ENCODE assay signal across 13 mouse cellular contexts in genomic region chr2:52377706-52378447, GRCm38 (mm10). TPM values are rescaled to one million over a fixed set of nuclear protein-coding genes. Genes with fewer than 3 reads are reported as not detected.
A peak's percentile ranks its signal among the peaks of the same experiment; 100 is the strongest.
DNase-seq lines count a peak whose midpoint lies in the region; ATAC-seq and TF ChIP-seq lines count a peak whose summit lies in the region.
"Had no signal": no experiment of that assay in that cellular context is flagged by ENCODE, and none has a peak within 500 bp of the region (broad histone marks: within the 10 kb centered on the region; RNA-seq: fewer than 3 reads in every experiment).

No protein-coding gene starts in this region.

- WGBS in heart, embryonic 14.5 days: 51% methylated on average over 13 of the region's 13 CpGs
- WGBS in midbrain, postnatal 0 days: 49% methylated on average over 13 of the region's 13 CpGs
- WGBS in midbrain, embryonic 15.5 days: 58% methylated on average over 13 of the region's 13 CpGs
- 55% methylated on average over 13 of the region's 13 CpGs for WGBS in embryonic facial prominence, embryonic 15.5 days
- WGBS in macrophage (ENCODE audit: missing documents): 78% methylated on average over 13 of the region's 13 CpGs

- no peaks in the 10 kb centered on the region for H3K9me3 ChIP-seq in heart, embryonic 14.5 days (ENCODE audit: control insufficient read depth, low read length)
- no peaks in the 10 kb centered on the region for H3K9me3 ChIP-seq in midbrain, postnatal 0 days (ENCODE audit: low read length)
- no peaks in the 10 kb centered on the region for H3K9me3 ChIP-seq in midbrain, embryonic 15.5 days
- no peaks in the 10 kb centered on the region for H3K9me3 ChIP-seq in embryonic facial prominence, embryonic 15.5 days (replicated peaks)
- H3K9me3 ChIP-seq: limb, embryonic 13.5 days; midbrain, embryonic 10.5 days had no signal

- no peaks in the 10 kb centered on the region for H3K27me3 ChIP-seq in heart, embryonic 14.5 days (ENCODE audit: control insufficient read depth, insufficient read depth, low read length)
- H3K27me3 ChIP-seq in midbrain, postnatal 0 days (ENCODE audit: insufficient read depth, low read length): no peaks in the 10 kb centered on the region
- H3K27me3 ChIP-seq in midbrain, embryonic 15.5 days (replicated peaks): no peaks in the 10 kb centered on the region
- no peaks in the 10 kb centered on the region for H3K27me3 ChIP-seq in embryonic facial prominence, embryonic 15.5 days
- H3K27me3 ChIP-seq: limb, embryonic 13.5 days had no signal

- no peak for TF ChIP-seq CTCF in midbrain, postnatal 0 days (IDR thresholded peaks at IDR 0.05)

- H3K79me2 ChIP-seq in macrophage (ENCODE audit: inconsistent target): no peaks in the 10 kb centered on the region

- no peak overlapping the region for H3K4me3 ChIP-seq in heart, embryonic 14.5 days (ENCODE audit: control insufficient read depth in 1 of 2, insufficient read depth in 1 of 2, low read depth in 1 of 2, low read length in 2 of 2)
- H3K4me3 ChIP-seq in midbrain, postnatal 0 days (ENCODE audit: low read depth, low read length): no peak overlapping the region
- H3K4me3 ChIP-seq in midbrain, embryonic 15.5 days: no peak overlapping the region
- 0 out of 2 replicates have a peak overlapping the region, but pooled peaks have one; percentile 12 for H3K4me3 ChIP-seq in embryonic facial prominence, embryonic 15.5 days (replicated peaks)
- H3K4me3 ChIP-seq in macrophage (ENCODE audit: inconsistent target): 0 out of 2 replicates have a peak overlapping the region, but pooled peaks have one; percentile 1
- H3K4me3 ChIP-seq: limb, embryonic 13.5 days; midbrain, embryonic 10.5 days had no signal

- H3K27ac ChIP-seq in heart, embryonic 14.5 days (replicated peaks in 1 of 2; ENCODE audit: control insufficient read depth in 1 of 2, insufficient read depth in 1 of 2, low read depth in 2 of 2, low read length in 2 of 2): no peak overlapping the region
- no peak overlapping the region for H3K27ac ChIP-seq in midbrain, postnatal 0 days (ENCODE audit: low read depth, low read length)
- H3K27ac ChIP-seq in midbrain, embryonic 15.5 days: no peak overlapping the region
- H3K27ac ChIP-seq in embryonic facial prominence, embryonic 15.5 days (replicated peaks): no peak overlapping the region
- H3K27ac ChIP-seq in macrophage: no peak overlapping the region
- H3K27ac ChIP-seq: limb, embryonic 13.5 days; midbrain, embryonic 10.5 days had no signal

- peak overlapping the region; percentile 34; the same call in 1 of the 2 replicates for H3K4me2 ChIP-seq in heart, embryonic 14.5 days (ENCODE audit: low read length)
- 0 out of 2 replicates have a peak overlapping the region, but pooled peaks have one; percentile 4 for H3K4me2 ChIP-seq in midbrain, postnatal 0 days (ENCODE audit: low read depth, low read length, poor library complexity, severe bottlenecking)
- H3K4me2 ChIP-seq in midbrain, embryonic 15.5 days: no peak overlapping the region
- 0 out of 2 replicates have a peak overlapping the region, but pooled peaks have one; percentile 8 for H3K4me2 ChIP-seq in embryonic facial prominence, embryonic 15.5 days (replicated peaks)
- H3K4me2 ChIP-seq: limb, embryonic 13.5 days had no signal

- intact Hi-C loops in heart, postnatal 36 days (cut with DNase I): no loop called here

- no peaks in the 10 kb centered on the region for H3K36me3 ChIP-seq in heart, embryonic 14.5 days (ENCODE audit: control insufficient read depth, insufficient read depth, low read length)
- no peaks in the 10 kb centered on the region for H3K36me3 ChIP-seq in midbrain, postnatal 0 days (ENCODE audit: insufficient read depth, low read length)
- H3K36me3 ChIP-seq in midbrain, embryonic 15.5 days (replicated peaks): no peaks in the 10 kb centered on the region
- no peaks in the 10 kb centered on the region for H3K36me3 ChIP-seq in embryonic facial prominence, embryonic 15.5 days
- H3K36me3 ChIP-seq in macrophage (ENCODE audit: inconsistent target): no peaks in the 10 kb centered on the region
- H3K36me3 ChIP-seq: limb, embryonic 13.5 days; midbrain, embryonic 10.5 days had no signal

- H3K9ac ChIP-seq in heart, embryonic 14.5 days (ENCODE audit: low read length): no peak overlapping the region
- no peak overlapping the region for H3K9ac ChIP-seq in midbrain, postnatal 0 days (replicated peaks; ENCODE audit: low read length, poor library complexity, severe bottlenecking)
- no peak overlapping the region for H3K9ac ChIP-seq in midbrain, embryonic 15.5 days
- H3K9ac ChIP-seq in embryonic facial prominence, embryonic 15.5 days: no peak overlapping the region
- H3K9ac ChIP-seq: limb, embryonic 13.5 days had no signal

- no peak for DNase-seq in heart, postnatal 36 days
- DNase-seq in midbrain, postnatal 0 days (ENCODE audit: low spot score): no peak
- no peak for DNase-seq in right cerebral cortex, adult 2 months (ENCODE audit: low spot score in 2 of 2)
- DNase-seq: cerebellum, postnatal 10 days; gastrocnemius, postnatal 14 days; kidney, postnatal 25 days had no signal

- no peak for ATAC-seq in heart, embryonic 14.5 days (ENCODE audit: insufficient number of reproducible peaks, insufficient read depth, low FRiP score, low read depth)
- no peak for ATAC-seq in midbrain, postnatal 0 days (ENCODE audit: low FRiP score)
- ATAC-seq in midbrain, embryonic 15.5 days (replicated peaks): no peak
- ATAC-seq in embryonic facial prominence, embryonic 15.5 days (ENCODE audit: insufficient number of reproducible peaks, low FRiP score, low TSS enrichment, low read depth): no peak
- ATAC-seq in erythroid progenitor cell, adult 5-6 weeks (replicated peaks; ENCODE audit: low FRiP score, poor library complexity, severe bottlenecking): no peak

- 0 out of 4 replicates have a peak, but pooled peaks cover 0 to 2% of the 10 kb centered on the region in 2 experiments for H3K4me1 ChIP-seq in heart, embryonic 14.5 days (ENCODE audit: control insufficient read depth in 2 of 2, insufficient read depth in 2 of 2, low read length in 2 of 2)
- H3K4me1 ChIP-seq in midbrain, postnatal 0 days (ENCODE audit: insufficient read depth, low read length): no peaks in the 10 kb centered on the region
- H3K4me1 ChIP-seq in midbrain, embryonic 15.5 days: no peaks in the 10 kb centered on the region
- H3K4me1 ChIP-seq in embryonic facial prominence, embryonic 15.5 days: no peaks in the 10 kb centered on the region
- H3K4me1 ChIP-seq: limb, embryonic 13.5 days; midbrain, embryonic 10.5 days had no signal

RNA-seq across cellular contexts. Expression of gene Neb, which starts 0.4 kb away (rescaled TPM):
- polyA plus RNA-seq in heart, embryonic 14.5 days (2014; fragmentation: Nextera tagmentation; extraction: Ambion mirVana): 2.2 and 2.5 TPM in 2 replicates
- 1 to 10 TPM; 5.2 to 6.7 TPM for total RNA-seq in heart, postnatal 36 days (2021)
- 3.2 and 3.7 TPM in 2 replicates for total RNA-seq in midbrain, postnatal 0 days (2014; rRNA removed)
- 0.54 and 0.80 TPM in 2 replicates for polyA plus RNA-seq in midbrain, postnatal 0 days (2015; fragmentation: Nextera tagmentation; extraction: Ambion mirVana)
- 0.65 and 0.72 TPM in 2 replicates for polyA plus RNA-seq in midbrain, embryonic 15.5 days (2015; fragmentation: Nextera tagmentation; extraction: Ambion mirVana)
- 109 and 159 TPM in 2 replicates for polyA plus RNA-seq in embryonic facial prominence, embryonic 15.5 days (2015; fragmentation: Nextera tagmentation; extraction: Ambion mirVana)
- 1 to 10 TPM in 15 of 26 experiments, under 1 TPM in 10, not detected in 1; 0.08 to 5.6 (median 1.5) TPM for total RNA-seq in macrophage (2018; cell fraction: chromatin; rRNA removed)
- total RNA-seq in macrophage (2018; cell fraction: cytosol; rRNA removed): under 1 TPM in 25 of 26 experiments, not detected in 1; under 0.01 to 0.88 (median 0.17) TPM
- 1 to 10 TPM in 11 of 26 experiments, under 1 TPM in 13, not detected in 2; 0.10 to 3.1 (median 0.98) TPM for total RNA-seq in macrophage (2018; cell fraction: nucleus; rRNA removed)
- 0.06 TPM in 1 of 3 replicates, not detected in the others for polyA plus RNA-seq in macrophage (2018)
- not detected in 2 replicates for total RNA-seq in erythroid progenitor cell, adult 5-6 weeks (2015; ENCODE audit: low replicate concordance)
- total RNA-seq in erythroid progenitor cell, adult 5-6 weeks (2017; ENCODE audit: low replicate concordance): 0.08 TPM in 1 of 2 replicates, not detected in the other

RNA-seq across cellular contexts. Expression of gene Arl5a, which starts 46.8 kb away (rescaled TPM):
- polyA plus RNA-seq in heart, embryonic 14.5 days (2014; fragmentation: Nextera tagmentation; extraction: Ambion mirVana): 86.0 and 89.2 TPM in 2 replicates
- total RNA-seq in heart, postnatal 36 days (2021): 10 to 100 TPM; 33.8 to 35.0 TPM
- total RNA-seq in midbrain, postnatal 0 days (2014; rRNA removed): 56.5 and 72.5 TPM in 2 replicates
- 25.7 and 27.8 TPM in 2 replicates for polyA plus RNA-seq in midbrain, postnatal 0 days (2015; fragmentation: Nextera tagmentation; extraction: Ambion mirVana)
- polyA plus RNA-seq in midbrain, embryonic 15.5 days (2015; fragmentation: Nextera tagmentation; extraction: Ambion mirVana): 37.3 and 40.2 TPM in 2 replicates
- polyA plus RNA-seq in embryonic facial prominence, embryonic 15.5 days (2015; fragmentation: Nextera tagmentation; extraction: Ambion mirVana): 39.6 and 39.8 TPM in 2 replicates
- 10 to 100 TPM; 17.5 to 61.8 (median 32.3) TPM for total RNA-seq in macrophage (2018; cell fraction: chromatin; rRNA removed)
- total RNA-seq in macrophage (2018; cell fraction: cytosol; rRNA removed): 10 to 100 TPM; 45.7 to 76.2 (median 63.1) TPM
- 10 to 100 TPM; 27.8 to 82.9 (median 47.6) TPM for total RNA-seq in macrophage (2018; cell fraction: nucleus; rRNA removed)
- polyA plus RNA-seq in macrophage (2018): 35.3 to 58.7 TPM (median 56.2 TPM) in 3 replicates
- 23.5 and 24.9 TPM in 2 replicates for total RNA-seq in erythroid progenitor cell, adult 5-6 weeks (2015; ENCODE audit: low replicate concordance)
- total RNA-seq in erythroid progenitor cell, adult 5-6 weeks (2017; ENCODE audit: low replicate concordance): 11.5 and 15.3 TPM in 2 replicates

Comparison
In these comparisons a context has a peak if more than half of its experiments do, and no peak if none do; other contexts are left out.
1. H3K4me3 ChIP-seq: peak in embryonic facial prominence, embryonic 15.5 days (single experiment) and macrophage (single experiment); none in heart, embryonic 14.5 days (0 of 2), midbrain, postnatal 0 days (single experiment) and midbrain, embryonic 15.5 days (single experiment).
2. RNA of gene Neb, which starts 0.4 kb away (polyA plus RNA-seq): 109 to 159 TPM in embryonic facial prominence, embryonic 15.5 days; 2.2 to 2.5 TPM in heart, embryonic 14.5 days, 0.54 to 0.80 TPM in midbrain, postnatal 0 days, 0.65 to 0.72 TPM in midbrain, embryonic 15.5 days and 0.06 TPM in macrophage; every median in the first group is over 10 times any median in the second.